Mouse (Mus musculus) right cerebral cortex, postnatal 14 days (tissue): ENCODE results near the gene P2ry6.
A peak's percentile ranks its signal among the peaks of the same experiment; 100 is the strongest.

Experiments used
- DNase-seq: peaks from one replicate; pipeline ENCODE4 v3.0.0; 2022

P2ry6 gene

GRCm38 (mm10) chr7:100937481-100937880 lies 37.0 kb downstream of the P2ry6 start:
- DNase-seq, result no peak

- DNase-seq, result no peak
These were observed 40.9 kb downstream of the P2ry6 start for GRCm38 (mm10) chr7:100933520-100933919.

GRCm38 (mm10) chr7:100932481-100933007 lies 41.9 kb downstream of the P2ry6 start:
- DNase-seq, result peak; percentile 80

GRCm38 (mm10) chr7:100931926-100932480 lies 42.4 kb downstream of the P2ry6 start, which contains the start of gene Arhgef17:
Gene Arhgef17, minus strand, starts transcription at chr7:100932107.
- DNase-seq, result no peak

GRCm38 (mm10) chr7:100931316-100931925 lies 43.0 kb downstream of the P2ry6 start:
- no peak for DNase-seq

- DNase-seq, result no peak
These were observed 43.7 kb downstream of the P2ry6 start for GRCm38 (mm10) chr7:100930619-100931315.

- no peak for DNase-seq
These were observed 44.7 kb downstream of the P2ry6 start for GRCm38 (mm10) chr7:100929639-100930303.

- no peak for DNase-seq
These were observed 46.0 kb downstream of the P2ry6 start for GRCm38 (mm10) chr7:100928456-100928855.

- no peak for DNase-seq
These were observed 47.0 kb downstream of the P2ry6 start for GRCm38 (mm10) chr7:100927287-100928000.

- DNase-seq, result no peak
These were observed 48.0 kb downstream of the P2ry6 start for GRCm38 (mm10) chr7:100926311-100926923.

- DNase-seq, result no peak
These were observed 49.6 kb downstream of the P2ry6 start for GRCm38 (mm10) chr7:100924674-100925445.

- DNase-seq, result no peak
These were observed 50.2 kb downstream of the P2ry6 start for GRCm38 (mm10) chr7:100924200-100924599.

- DNase-seq, result no peak
These were observed 51.5 kb downstream of the P2ry6 start for GRCm38 (mm10) chr7:100922907-100923306.

GRCm38 (mm10) chr7:100921289-100921688 lies 53.2 kb downstream of the P2ry6 start:
- no peak for DNase-seq

- DNase-seq, result no peak
These were observed 54.7 kb downstream of the P2ry6 start for GRCm38 (mm10) chr7:100919809-100920107.

GRCm38 (mm10) chr7:100919006-100919808 lies 55.2 kb downstream of the P2ry6 start:
- no peak for DNase-seq

- no peak for DNase-seq
These were observed 56.3 kb downstream of the P2ry6 start for GRCm38 (mm10) chr7:100918176-100918575.

- DNase-seq, result no peak
These were observed 56.7 kb downstream of the P2ry6 start for GRCm38 (mm10) chr7:100917751-100918150.

GRCm38 (mm10) chr7:100916526-100916925 lies 57.9 kb downstream of the P2ry6 start:
- no peak for DNase-seq

- DNase-seq, result no peak
These were observed 59.2 kb downstream of the P2ry6 start for GRCm38 (mm10) chr7:100915204-100915603.

GRCm38 (mm10) chr7:100911791-100912190 lies 62.7 kb downstream of the P2ry6 start:
- no peak for DNase-seq
